Mouse (Mus musculus): ENCODE measurements around the gene Acad12. TPM values are rescaled to one million over a fixed set of nuclear protein-coding genes. Genes with fewer than 3 reads are reported as not detected.
"Not testable (repeated sequence)": the region's sequence is repeated elsewhere in the genome, so short reads cannot be mapped to it uniquely, and the experiment has no call there.

The Acad12 gene
- total RNA-seq, 2 experiments from 2014 or later, result 21.3 to 22.4 TPM

DNA sequence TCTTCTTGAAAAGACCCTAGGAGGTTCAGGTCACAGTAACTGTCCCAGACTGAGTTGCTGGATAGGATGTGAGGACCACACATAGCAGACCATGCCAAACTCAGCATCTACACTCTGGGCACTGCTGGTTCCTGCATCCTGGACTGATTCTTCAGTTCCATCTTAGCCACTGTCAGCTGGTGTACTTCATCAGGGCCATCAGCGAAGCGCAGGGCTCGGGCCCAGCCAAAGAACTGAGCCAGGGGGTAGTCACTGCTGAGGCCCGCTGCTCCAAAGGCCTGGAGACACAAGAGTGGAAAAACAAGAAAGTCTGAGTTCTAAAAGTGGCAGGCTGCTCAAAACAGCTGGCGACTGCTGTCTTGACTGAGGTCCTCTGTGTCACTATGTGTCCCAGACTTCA lies 2.4 kb upstream of the Acad12 start:
- no peak for DNase-seq
- intact Hi-C loops (cut with DNase I), result loop anchor here (2.0 kb wide), 1 partner anchor 56 kb away; no protein-coding TSS in a partner anchor

DNA sequence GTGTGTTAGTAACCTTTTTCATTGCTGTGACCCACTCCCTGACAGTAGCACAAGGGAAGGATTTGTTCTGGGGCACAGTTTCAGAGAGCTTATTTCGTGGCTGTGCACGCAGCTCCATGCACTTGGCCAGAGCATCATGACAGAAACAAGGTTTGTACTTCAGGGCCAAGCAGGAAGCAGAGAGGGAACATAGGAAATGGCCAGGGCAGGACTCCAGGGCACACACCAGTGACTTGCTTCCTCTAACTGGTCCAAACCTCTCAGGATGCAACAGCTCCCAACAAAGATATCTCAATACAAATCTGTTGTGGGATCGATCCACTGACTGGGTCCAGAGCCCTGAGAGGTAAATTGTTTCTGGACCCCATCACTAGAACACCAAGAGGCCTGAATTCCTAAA lies 3.8 kb downstream of the Acad12 start:
- intact Hi-C loops (cut with DNase I); DNase-seq: not testable (repeated sequence)

DNA sequence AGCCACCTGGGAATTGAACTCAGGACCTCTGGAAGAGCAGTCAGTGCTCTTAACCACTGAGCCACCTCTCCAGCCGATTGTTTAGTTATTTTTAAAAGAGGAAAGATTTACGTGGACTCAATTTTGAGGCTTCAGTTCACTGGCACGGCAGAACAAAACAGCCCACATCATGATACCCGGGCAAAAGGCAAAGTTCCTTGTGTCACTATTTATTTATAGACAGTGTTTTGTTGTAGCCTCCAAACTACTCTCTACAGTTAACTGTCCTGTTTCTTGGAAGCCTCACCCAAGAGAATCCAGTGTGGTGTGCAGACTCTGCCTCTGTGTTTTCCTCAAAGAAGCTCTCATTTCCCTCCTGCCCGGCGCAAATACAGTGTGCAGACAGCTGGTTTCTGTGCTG lies 6.7 kb downstream of the Acad12 start:
- intact Hi-C loops (cut with DNase I), result no loop called here
- DNase-seq, result no peak

DNA sequence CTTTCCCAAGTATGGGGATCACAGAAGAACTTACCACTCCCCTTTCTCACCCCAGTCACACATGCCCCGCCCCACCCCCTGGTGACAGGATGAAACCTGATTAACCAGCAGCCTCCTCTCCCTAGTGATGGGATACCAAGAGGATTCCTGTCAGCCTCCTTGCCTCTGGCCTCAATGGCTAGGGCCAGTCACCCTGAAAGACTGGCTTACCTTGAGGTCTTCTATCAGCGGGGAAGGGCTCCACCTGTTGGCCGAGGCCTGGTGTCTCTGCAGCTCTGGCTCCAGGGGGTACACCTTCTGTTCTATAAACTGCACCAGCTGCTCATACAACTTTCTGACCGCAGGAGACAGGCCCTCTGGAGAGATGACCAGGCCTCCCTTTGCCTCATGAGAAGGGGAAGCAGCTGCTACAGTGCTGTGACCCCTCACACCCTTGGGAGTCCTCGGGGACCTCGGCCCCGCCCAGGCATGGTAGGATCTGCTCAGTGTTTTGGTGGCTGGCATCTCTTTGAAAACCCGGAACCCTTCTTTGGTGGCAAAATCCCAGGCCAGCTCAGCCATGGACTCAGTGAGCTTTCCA lies 9.1 kb downstream of the Acad12 start:
- intact Hi-C loops (cut with DNase I), result not testable (repeated sequence)

DNA sequence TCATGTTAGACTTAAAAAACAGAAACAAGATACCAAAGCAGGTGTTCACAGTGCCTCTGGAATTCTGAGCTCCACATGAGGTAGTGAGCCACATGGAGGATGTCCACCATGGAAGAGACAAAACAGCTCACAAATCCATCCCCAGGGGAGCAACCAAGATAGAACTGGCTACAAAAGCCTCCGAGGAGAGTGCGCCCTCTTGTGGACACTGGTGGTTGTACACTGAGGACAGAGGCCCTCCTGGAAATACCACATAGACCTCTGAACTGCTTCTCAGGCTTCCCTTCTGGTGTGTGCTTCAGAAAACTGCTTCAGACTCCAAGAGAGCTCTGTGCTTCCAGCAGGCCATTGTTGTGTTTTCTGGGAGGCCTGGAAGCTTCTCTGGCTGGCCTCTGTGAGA lies 12.6 kb downstream of the Acad12 start:
- intact Hi-C loops (cut with DNase I), result no loop called here
- peak; percentile 76 to 79 for DNase-seq

More for the DNA sequence above, 9.1 kb downstream of the Acad12 start:
- DNase-seq, result not testable (repeated sequence)

DNA sequence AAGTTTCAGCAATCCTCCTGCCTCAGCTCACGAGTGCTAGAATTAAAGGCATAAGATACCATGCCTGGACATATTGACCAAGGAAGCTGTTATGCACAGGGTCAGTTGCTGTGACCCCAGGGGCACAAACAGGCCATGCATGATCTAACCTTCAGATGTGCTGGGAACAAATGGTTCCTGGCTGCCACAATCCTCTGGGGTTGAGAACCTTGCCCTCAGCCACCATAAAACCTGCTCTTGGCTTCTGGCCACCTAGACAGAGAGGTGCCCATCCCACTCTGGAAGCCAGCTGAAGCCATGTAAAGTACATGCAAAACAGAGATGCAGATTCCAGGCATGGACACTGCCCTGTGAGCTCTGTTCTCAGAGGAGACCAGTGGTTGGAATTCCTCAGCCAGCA lies 14.9 kb downstream of the Acad12 start:
- intact Hi-C loops (cut with DNase I), result loop anchor here (2.0 kb wide), 2 partner anchors 41 to 57 kb away; no protein-coding TSS in a partner anchor
- not testable (repeated sequence) for DNase-seq

DNA sequence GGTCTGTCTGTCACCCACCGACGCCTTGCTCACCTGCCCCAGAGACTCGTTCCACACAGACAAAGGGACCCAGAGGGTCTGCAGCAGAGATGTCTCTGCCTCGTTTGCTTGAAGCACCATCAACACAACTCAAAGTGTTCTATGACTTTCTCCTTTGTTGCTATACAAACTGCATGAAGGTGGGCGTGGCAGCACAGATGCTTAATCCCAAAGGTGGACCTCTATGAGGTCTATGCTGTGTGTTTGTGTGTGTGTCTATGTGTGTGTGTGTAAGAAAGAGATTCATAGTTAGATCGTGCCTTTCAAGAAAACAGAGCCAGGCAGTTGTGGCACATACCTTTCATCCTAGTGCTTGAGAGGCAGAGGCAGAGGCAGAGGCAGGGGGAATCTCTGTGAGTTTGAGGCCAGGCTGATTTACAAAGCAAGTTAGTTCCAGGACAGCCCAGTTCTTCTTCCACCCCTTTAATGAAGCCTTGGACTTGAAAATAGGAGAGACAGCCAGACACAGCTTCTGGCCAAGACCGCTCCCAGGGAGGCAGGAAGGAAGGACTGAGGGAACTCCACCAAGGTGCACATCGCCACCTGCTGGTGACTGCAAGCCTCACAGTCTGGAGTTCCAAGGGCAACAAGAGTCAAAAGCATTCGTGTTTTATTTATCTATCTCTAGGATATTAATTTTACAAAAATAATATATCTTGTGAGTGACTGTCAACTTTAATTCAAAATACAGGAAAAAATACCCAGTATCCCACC lies 17.0 kb downstream of the Acad12 start:
- intact Hi-C loops (cut with DNase I), result loop anchor here (2.0 kb wide), 1 partner anchor 39 kb away; no protein-coding TSS in a partner anchor
- DNase-seq, result peak; percentile 91 to 92

DNA sequence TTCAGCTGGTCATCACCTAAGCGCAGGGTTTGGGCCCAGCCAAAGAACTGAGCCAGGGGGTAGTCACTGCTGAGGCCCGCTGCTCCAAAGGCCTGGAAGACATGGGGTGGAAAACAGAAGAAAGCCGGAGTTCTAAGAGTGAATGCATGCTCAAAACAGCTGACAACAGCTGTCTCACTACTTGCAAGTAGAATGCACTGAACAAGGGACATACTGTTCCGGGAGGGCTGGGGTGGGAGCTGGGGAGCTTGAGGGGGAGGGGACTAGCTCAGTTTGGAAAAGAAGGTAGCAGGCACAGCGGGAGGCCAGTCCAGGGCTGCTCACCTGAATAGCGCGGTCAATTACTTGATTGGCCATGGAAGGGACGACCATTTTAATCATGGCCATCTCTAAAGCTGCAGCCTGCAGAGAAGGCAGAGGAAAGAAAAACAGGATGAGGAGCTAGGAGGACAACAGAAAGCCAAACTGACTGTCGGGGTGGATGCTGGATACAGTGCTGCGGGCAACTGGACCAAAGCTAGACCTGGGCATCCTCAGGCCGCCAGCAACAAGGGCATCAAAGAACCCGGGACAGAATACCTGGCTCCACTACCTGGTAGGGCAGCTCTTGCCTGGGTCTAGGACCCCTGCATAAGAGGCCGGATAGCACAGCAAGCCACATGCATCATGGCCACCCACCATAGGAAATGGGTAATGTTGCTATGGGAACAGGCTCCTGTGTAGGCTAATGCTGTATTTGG lies 19.7 kb downstream of the Acad12 start:
- DNase-seq, result no peak
- intact Hi-C loops (cut with DNase I), result no loop called here

DNA sequence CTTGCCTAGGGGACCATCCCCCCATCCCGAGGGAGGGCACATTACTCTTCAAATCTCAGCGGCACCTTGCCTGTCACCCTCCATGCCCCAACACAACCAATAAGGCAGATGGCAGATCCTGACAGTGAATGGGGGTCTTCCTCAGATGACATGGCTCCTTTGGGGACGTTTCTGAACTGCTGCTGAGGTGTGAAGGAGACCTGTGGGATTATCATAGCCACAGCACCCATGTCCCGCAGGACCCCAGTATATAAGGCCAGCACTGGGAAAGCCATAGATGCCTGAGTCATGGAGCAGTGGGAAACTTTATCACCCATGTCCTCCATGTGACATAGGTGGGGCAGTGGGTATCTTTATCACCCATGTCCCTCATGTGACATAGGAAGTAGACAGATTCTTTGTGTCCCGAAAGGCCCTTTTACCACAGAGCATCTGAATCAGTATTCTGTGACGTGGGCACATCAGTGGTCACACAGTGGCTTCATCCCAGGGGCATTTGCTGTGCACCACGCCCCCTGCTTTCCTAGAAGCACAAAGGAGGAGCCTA lies 20.7 kb downstream of the Acad12 start:
- intact Hi-C loops (cut with DNase I), result loop anchor here (2.0 kb wide), 1 partner anchor 31 kb away; no protein-coding TSS in a partner anchor
- DNase-seq, result no peak

DNA sequence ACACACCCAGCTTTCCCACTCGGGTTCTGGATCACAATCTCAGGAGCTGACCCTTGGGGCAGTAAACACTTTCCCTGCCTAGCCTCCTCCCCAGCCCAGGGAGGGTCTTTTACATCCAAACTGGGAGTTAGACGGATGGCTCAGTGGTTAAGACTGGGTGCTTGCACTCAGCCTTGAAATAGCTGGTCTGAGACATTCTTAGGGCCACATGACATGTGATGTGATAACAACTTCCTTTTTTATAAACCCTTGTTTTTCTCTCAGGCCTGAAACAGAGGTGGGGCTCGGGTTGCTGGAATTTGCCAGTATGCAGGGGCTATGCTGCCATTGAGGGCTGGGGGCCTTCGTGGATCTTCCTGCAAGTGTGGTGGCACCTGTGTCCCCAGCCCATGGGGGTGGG lies 21.4 kb downstream of the Acad12 start:
- intact Hi-C loops (cut with DNase I), result loop anchor here (2.0 kb wide), 1 partner anchor 31 kb away; no protein-coding TSS in a partner anchor
- DNase-seq, result no peak

DNA sequence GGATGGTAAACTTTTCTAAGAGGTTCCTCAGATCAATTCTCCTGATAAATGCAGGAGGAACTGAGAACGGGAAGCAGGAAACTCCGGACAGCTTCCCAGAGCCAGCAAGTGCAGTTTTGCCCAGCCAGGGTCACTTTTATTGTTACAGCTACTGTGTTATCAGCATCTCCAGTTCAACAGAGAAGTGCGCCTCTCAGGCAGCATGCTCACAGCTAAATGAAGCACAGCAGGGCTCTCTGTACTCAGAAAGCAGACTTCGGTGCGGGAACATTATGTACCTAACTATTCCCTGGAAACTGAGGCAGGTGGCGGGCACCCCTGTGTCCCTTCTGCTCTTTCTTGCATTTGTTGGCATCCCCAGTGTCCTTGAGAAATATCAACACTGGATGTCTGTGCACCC lies 22.5 kb downstream of the Acad12 start:
- DNase-seq, result no peak
- intact Hi-C loops (cut with DNase I), result loop anchor here (2.0 kb wide), 1 partner anchor 29 kb away; no protein-coding TSS in a partner anchor

DNA sequence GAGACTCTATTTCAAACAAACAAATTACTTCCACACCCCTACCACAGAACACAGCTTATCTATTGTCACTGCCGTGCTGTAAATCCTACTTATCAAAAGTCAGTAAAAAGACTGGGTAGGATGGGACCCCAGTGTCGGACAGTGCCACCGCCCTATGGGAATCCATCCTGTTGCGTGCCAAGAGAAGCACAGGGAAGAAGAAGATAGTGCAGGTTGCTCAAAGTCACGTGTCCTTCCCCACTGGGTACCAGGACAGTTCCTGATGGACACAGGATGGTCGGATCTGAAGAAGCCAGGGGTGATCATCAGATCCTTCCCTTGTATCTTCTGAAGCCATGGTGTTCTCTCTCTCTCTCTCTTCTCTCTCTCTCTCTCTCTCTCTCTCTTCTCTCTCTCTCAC lies 23.0 kb downstream of the Acad12 start:
- DNase-seq, result no peak
- intact Hi-C loops (cut with DNase I), result loop anchor here (2.0 kb wide), 1 partner anchor 29 kb away; no protein-coding TSS in a partner anchor

DNA sequence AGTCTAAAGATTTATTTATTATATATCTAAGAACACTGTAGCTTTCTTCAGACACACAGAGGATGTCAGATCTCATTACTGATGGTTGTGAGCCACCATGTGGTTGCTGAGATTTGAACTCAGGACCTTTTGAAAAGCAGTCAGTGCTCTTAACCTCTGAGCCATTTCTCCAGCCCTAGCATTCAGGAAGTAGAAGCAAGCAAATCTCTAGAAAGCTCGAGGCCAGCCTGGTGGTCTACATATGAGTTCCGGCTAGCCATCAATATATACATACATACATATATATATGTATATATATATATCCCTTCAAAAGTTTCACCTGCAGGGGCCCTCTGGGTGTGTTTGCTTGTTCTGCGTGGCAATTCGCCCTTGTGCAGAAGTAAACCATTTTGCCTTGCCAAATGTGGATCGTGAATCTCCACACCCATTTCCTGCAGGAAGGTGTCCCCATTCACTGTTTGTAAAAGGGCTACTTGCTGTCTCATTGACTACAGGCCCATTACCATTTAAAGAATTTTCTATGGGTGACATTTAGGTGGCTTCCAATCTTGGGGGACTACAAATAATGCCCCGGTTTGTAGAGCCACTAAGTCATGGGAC lies 23.9 kb downstream of the Acad12 start:
- DNase-seq, result no peak
- intact Hi-C loops (cut with DNase I), result no loop called here

DNA sequence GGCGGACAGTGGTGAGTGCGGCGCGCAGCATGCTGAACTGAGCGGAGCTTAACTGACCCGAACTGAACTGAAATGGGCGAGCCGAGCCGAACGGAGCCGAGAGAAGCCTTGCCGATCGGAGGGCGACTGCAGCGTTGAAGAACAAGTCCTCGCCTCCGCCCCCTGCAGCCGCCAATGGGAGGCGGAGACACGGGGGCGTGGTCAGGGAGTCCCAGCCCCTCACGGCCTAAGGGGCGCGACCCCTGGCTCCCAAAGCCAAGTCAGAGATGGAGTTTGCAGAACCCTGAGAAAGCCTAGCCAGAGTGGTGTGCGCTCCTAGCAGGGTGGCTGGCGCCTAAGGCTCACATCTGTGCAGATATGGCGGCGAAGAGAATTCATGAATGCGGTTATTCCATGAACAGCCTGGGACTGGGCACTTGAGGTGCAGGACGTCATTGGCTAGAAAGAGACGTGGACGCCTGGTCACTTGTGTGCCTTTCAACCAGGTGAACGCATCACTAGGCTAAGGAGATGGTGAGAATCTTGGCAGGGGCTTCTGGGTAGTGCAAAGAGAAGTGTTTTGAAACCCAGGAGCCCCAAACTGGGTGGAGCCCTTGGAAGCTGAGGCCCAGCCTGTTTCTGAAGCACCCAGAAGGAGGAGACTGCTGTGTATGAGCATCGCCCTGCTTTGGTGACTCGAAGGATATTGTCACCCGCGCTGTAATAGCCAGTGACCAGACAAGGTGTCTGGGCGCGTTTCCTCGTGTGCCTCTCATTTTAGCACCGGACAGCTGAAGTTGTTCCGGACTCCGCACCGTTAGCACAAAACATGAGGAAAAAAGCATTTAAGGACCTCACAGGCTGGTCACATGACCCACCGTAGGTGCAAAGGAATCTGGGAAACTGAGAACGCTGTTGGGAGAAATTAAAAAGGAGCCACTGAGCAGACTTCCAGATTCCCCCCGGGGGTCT lies 25.0 kb downstream of the Acad12 start, which contains the start of gene Aldh2:
TSS of gene Aldh2 (minus strand) at position 374 of the 951 bp plus-strand sequence.
- DNase-seq, result peak; percentile 86 to 88
- intact Hi-C loops (cut with DNase I), result no loop called here

DNA sequence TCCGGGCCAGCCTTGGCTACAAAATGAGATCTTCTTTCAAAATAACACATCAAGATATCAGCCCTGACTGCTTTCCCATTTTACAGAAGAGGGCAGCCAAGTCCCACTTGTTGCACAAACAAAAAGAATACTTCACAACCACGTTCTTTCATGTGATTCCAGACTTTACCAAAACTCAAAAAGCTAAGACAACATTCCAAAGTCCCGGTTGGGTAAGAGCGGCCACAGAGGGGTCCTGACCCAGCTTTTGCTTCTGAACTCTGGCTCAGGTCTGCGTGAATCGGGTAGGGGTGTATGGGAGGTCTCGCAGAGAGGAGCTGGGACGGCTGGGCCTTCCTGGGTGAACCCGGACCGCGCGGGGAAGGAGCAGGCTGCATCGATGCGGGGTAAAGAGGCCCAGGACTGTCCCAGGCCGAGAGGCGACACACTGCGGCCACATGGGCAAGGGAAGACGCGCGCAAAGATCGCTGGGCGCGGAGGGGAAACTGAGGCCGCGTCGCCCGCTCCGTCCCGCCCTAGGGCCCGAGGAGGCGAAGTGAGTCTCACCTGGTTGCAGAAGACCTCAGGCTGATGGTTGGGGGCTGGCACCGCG lies 25.8 kb downstream of the Acad12 start:
- intact Hi-C loops (cut with DNase I), result no loop called here
- no peak for DNase-seq

DNA sequence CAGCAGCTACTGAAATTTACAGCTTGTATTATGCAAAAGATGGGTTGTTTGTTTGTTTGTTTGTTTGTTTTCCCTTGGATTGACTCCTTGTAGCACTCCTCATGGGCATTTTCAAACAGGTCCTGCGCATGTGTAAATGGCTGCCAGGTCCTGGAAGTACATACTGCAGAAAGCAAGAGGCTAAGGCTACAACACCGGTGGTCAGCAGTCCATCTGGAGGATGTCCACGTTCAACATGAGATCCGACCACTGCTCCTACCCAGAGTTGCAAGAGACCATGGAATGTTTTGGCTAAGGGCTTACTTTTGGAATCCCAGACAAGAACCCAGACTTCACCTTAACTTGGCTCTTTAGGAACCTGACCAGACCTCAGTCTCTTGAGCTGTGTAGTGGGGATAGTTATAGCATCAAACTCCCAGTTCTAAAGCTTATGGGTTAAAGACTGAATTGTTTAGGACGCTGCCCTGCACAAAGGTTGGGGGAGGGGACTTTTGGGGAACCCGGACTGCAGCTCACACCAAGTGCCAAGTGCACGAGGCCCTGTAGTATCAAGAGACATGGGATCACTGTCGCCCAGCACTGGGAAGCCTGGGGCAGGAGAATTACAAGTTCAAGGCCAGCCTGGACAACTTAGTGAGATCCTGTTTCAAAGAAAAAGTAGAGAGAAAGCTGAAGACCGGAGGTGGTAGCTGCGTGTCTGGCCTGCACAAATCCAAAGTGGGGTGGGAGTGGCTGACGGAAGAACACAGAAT lies 26.5 kb downstream of the Acad12 start:
- intact Hi-C loops (cut with DNase I), result no loop called here

DNA sequence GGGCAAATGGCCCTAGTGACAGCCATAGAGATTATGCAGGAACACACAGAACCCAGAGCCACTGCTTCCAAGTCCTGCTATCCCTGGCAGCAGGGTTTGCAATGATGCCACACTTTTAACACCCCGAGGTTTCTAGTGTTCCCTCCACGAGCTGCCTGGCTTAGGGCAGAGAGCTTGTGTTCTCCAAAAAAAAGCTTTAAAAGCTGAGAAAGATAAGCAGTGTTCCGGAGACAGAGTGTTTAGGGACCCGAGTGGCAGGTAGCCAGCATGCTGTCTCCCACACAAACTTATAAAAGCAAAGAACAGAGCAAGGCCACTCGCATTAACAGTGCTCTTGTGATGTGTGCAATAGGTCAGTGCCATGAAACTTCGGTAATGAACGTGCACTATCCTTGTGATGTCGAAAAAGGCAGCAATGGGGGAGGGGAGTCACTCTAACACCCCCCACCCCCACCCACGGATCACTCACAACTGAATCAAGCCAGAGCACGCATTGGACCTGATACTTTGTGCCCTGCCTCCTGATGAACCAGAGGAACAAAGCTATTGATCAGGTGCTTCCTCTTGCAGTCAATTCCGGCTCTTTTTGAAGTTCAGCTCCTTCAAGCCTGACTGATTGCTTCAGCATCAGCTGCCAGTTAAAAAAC lies 27.2 kb downstream of the Acad12 start:
- no peak for DNase-seq
- intact Hi-C loops (cut with DNase I), result no loop called here

More for the DNA sequence above, 26.5 kb downstream of the Acad12 start:
- DNase-seq, result no peak

DNA sequence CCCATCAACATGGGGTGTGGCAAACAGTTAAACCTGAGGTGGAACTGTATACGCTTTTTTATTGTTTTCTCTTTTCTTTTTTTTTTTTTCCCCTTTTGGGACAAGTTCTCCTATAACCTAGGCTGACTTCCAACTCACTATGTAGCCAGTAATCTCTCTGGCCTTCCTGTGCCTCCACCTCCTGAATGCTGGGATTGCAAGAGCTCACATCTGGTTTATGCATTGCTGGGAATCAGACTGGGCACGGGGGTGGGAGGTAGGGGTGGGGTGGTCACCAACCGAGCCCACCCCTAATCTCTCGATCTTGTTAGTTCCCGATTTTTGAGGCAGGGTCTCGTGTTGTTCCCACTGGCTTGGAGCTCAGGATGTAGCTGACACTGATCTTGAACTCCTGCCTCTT lies 28.8 kb downstream of the Acad12 start:
- DNase-seq, result no peak
- intact Hi-C loops (cut with DNase I), result no loop called here

All from gastrocnemius, postnatal 36 days (tissue).